Mouse (Mus musculus) kidney, postnatal 0 days (tissue): ENCODE measurements around the gene Kif18a. TPM values are rescaled to one million over a fixed set of nuclear protein-coding genes. Genes with fewer than 3 reads are reported as not detected.

Source experiments
- ATAC-seq: fragments of 200-750 bp; cut with Nextera tagmentation; replicated peaks from 2 replicates; pipeline ENCODE4 v1.8.0; 2017; ENCODE audit warnings: low read depth, moderate number of reproducible peaks, moderate TSS enrichment, moderate library complexity; ENCODE audit not compliant: low FRiP score
- DNase-seq: peaks from one replicate; pipeline ENCODE4 v3.0.0-alpha.2; 2016; ENCODE audit warnings: low spot score
- H3K27ac ChIP-seq: fragments of 300-500 bp; sonication (generic); 2 replicates; pipeline ENCODE4 v1.5.1; 2014; ENCODE audit warnings: mild to moderate bottlenecking
- H3K27me3 ChIP-seq: fragments of 300-500 bp; sonication (generic); 2 replicates; pipeline ENCODE4 v1.6.1; 2014; ENCODE audit warnings: low read length, mixed read lengths; ENCODE audit not compliant: insufficient read depth
- H3K36me3 ChIP-seq: fragments of 300-500 bp; sonication (generic); 2 replicates; pipeline ENCODE4 v1.6.1; 2014; ENCODE audit warnings: low read length, mixed read lengths; ENCODE audit not compliant: insufficient read depth
- H3K4me1 ChIP-seq: fragments of 300-500 bp; sonication (generic); replicated peaks from 2 replicates; pipeline ENCODE4 v1.6.1; 2014; ENCODE audit warnings: antibody characterized with exemption, low read length, mixed read lengths; ENCODE audit not compliant: insufficient read depth
- H3K4me2 ChIP-seq: fragments of 300-500 bp; sonication (generic); 2 replicates; pipeline ENCODE4 v1.6.1; 2014; ENCODE audit warnings: mild to moderate bottlenecking, low read length, moderate library complexity, mixed read lengths
- H3K4me3 ChIP-seq: fragments of 300-500 bp; sonication (generic); replicated peaks from 2 replicates; pipeline ENCODE4 v1.5.1; 2014; ENCODE audit warnings: low read depth, low read length
- H3K9ac ChIP-seq: fragments of 300-500 bp; sonication (generic); 2 replicates; pipeline ENCODE4 v1.6.1; 2014; ENCODE audit warnings: low read depth, low read length
- H3K9me3 ChIP-seq: fragments of 300-500 bp; sonication (generic); replicated peaks from 2 replicates; pipeline ENCODE4 v1.6.1; 2016; ENCODE audit warnings: low read length, inconsistent platforms, mixed read lengths
- CTCF ChIP-seq: IDR thresholded peaks from 2 replicates; pipeline ENCODE4 v1.5.1; 2016; ENCODE audit warnings: antibody characterized with exemption, low read depth, mild to moderate bottlenecking, moderate library complexity
- WGBS: fragments of 180-500 bp; shearing (Covaris S2); extraction: QIAGEN DNeasy Blood & Tissue Kit; methylation state at CpG from one replicate; pipeline ENCODE4 v1.1.7; 2014; 5-methylcytosine and 5-hydroxymethylcytosine counted together
- polyA plus RNA-seq: library from polyadenylated mRNA; unstranded; fragments of >200 nt; fragmentation: Nextera tagmentation; extraction: Ambion mirVana; gene quantifications from 2 replicates; pipeline ENCODE4 v1.2.1, GENCODE M21; 2015

Gene Kif18a
- polyA plus RNA-seq = 9.5 and 10.0 TPM in 2 replicates

GRCm38 (mm10) chr2:109280600-109281340 is at the start of gene Kif18a, which contains the start of gene Mettl15:
Gene Kif18a (plus strand): TSS chr2:109280738.
Gene Mettl15 (minus strand): TSS chr2:109280748.
- no peaks in the 10 kb centered on the region for H3K4me1 ChIP-seq
- WGBS = under 1% methylated on average over 51 of the region's 51 CpGs
- TF ChIP-seq CTCF = no peak

GRCm38 (mm10) chr2:109233876-109234275 is 46.7 kb upstream of the Kif18a start:
- Histone ChIP-seq H3K9me3 (no peaks in the 10 kb centered on the region), H3K4me2 (no peak overlapping the region), H3K4me3 (no peak overlapping the region), H3K27ac (no peak overlapping the region), H3K36me3 (no peaks in the 10 kb centered on the region), H3K27me3 (no peaks in the 10 kb centered on the region), H3K9ac (no peak overlapping the region), H3K4me1 (no peaks in the 10 kb centered on the region)
- ATAC-seq (no peak), DNase-seq (no peak)
- WGBS = 83% methylated on average over 4 of the region's 4 CpGs
- TF ChIP-seq CTCF = no peak

More at GRCm38 (mm10) chr2:109280600-109281340, at the start of gene Kif18a, which contains the start of gene Mettl15:
- H3K9ac ChIP-seq = peak within 1 kb of the TSS; percentile 65
- H3K4me2 ChIP-seq = peak within 1 kb of the TSS; percentile 67
- H3K9me3 ChIP-seq = no peaks in the 10 kb centered on the region
- ATAC-seq = peak; percentile 99
- H3K36me3 ChIP-seq = no peaks in the 10 kb centered on the region
- peak within 1 kb of the TSS; percentile 66 for H3K27ac ChIP-seq
- H3K4me3 ChIP-seq = peak within 1 kb of the TSS; percentile 69
- H3K27me3 ChIP-seq = no peaks in the 10 kb centered on the region
- DNase-seq = peak; percentile 98

GRCm38 (mm10) chr2:109235741-109236140 is 44.8 kb upstream of the Kif18a start:
- 91% methylated on average over 1 of the region's 1 CpGs for WGBS
- no peak overlapping the region for H3K9ac ChIP-seq
- ATAC-seq = no peak
- H3K36me3 ChIP-seq = no peaks in the 10 kb centered on the region
- H3K9me3 ChIP-seq = no peaks in the 10 kb centered on the region
- H3K4me3 ChIP-seq = no peak overlapping the region
- no peak for DNase-seq
- H3K4me2 ChIP-seq = no peak overlapping the region
- no peaks in the 10 kb centered on the region for H3K4me1 ChIP-seq
- no peak overlapping the region for H3K27ac ChIP-seq
- TF ChIP-seq CTCF = no peak
- no peaks in the 10 kb centered on the region for H3K27me3 ChIP-seq

DNA sequence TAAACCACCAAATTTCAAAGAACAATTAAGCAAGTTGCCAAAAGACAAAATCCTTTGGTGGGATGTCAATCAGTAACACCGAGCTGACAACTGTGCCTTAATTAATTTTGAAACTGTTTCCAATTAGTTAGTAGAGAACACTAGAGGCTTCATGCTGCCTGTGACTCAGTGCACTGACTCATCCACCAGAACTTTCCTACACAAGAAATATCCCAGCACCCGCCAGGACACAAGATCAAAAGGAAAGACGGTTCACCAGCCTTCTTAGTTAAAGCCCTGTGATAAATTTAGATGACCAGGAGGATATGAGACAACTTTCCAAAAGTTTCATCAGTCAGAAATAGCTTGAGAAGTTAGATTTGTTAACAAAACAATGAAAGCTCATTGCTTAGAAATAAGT is 38.6 kb upstream of the Kif18a start:
- no peaks in the 10 kb centered on the region for H3K4me1 ChIP-seq
- no peak overlapping the region for H3K4me2 ChIP-seq
- H3K9me3 ChIP-seq = no peaks in the 10 kb centered on the region
- H3K36me3 ChIP-seq = no peaks in the 10 kb centered on the region
- DNase-seq = no peak
- 62% methylated on average over 3 of the region's 3 CpGs for WGBS
- ATAC-seq = no peak
- no peak for TF ChIP-seq CTCF
- H3K27ac ChIP-seq = no peak overlapping the region
- H3K4me3 ChIP-seq = no peak overlapping the region
- H3K9ac ChIP-seq = no peak overlapping the region
- no peaks in the 10 kb centered on the region for H3K27me3 ChIP-seq

GRCm38 (mm10) chr2:109262779-109263178 is 17.8 kb upstream of the Kif18a start:
- Histone ChIP-seq H3K9ac (no peak overlapping the region), H3K9me3 (no peaks in the 10 kb centered on the region), H3K4me2 (no peak overlapping the region), H3K27me3 (no peaks in the 10 kb centered on the region), H3K4me3 (no peak overlapping the region), H3K36me3 (no peaks in the 10 kb centered on the region), H3K4me1 (no peaks in the 10 kb centered on the region), H3K27ac (no peak overlapping the region)
- TF ChIP-seq CTCF = no peak
- DNase-seq = no peak
- ATAC-seq = no peak
- WGBS = 93% methylated on average over 1 of the region's 1 CpGs

- Histone ChIP-seq H3K27me3 (no peaks in the 10 kb centered on the region), H3K4me1 (no peaks in the 10 kb centered on the region), H3K27ac (no peak overlapping the region), H3K36me3 (no peaks in the 10 kb centered on the region), H3K9me3 (no peaks in the 10 kb centered on the region), H3K4me3 (no peak overlapping the region), H3K4me2 (no peak overlapping the region), H3K9ac (no peak overlapping the region)
- no peak for TF ChIP-seq CTCF
- DNase-seq = no peak
- 46% methylated on average over 1 of the region's 1 CpGs for WGBS
- no peak for ATAC-seq
These were observed 7.4 kb upstream of the Kif18a start for GRCm38 (mm10) chr2:109273098-109273497.

DNA sequence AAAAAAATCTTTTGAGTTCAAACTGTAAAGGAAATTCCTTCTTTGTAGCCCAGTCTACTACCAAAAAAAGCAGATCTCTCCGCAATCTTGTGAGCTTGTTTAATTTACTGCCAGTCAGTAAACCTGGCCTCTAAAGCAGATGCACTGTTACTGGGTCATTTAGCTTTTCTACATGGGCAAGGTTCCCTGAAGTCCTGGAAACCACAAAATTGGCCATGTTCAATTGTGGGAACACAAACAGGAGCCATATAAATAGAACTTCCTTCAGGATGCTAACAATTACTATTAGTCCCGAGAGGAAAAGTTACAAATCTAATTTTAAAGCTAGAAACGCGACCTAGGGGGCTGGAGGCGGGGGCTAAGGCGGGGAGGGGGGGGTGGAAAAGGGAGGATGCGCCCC is 2.9 kb upstream of the Kif18a start:
- Histone ChIP-seq H3K4me1 (no peaks in the 10 kb centered on the region), H3K4me2 (peak overlapping the region; percentile 71), H3K27ac (peak overlapping the region; percentile 77), H3K36me3 (no peaks in the 10 kb centered on the region), H3K9ac (peak overlapping the region; percentile 78), H3K4me3 (peak overlapping the region; percentile 76), H3K9me3 (no peaks in the 10 kb centered on the region), H3K27me3 (no peaks in the 10 kb centered on the region)
- no peak for TF ChIP-seq CTCF
- ATAC-seq (no peak), DNase-seq (peak; percentile 50)
- 3% methylated on average over 6 of the region's 7 CpGs for whole genome bisulfite sequencing
